Comparison of ENCODE assay signal across 8 mouse cellular contexts in the genomic region with DNA sequence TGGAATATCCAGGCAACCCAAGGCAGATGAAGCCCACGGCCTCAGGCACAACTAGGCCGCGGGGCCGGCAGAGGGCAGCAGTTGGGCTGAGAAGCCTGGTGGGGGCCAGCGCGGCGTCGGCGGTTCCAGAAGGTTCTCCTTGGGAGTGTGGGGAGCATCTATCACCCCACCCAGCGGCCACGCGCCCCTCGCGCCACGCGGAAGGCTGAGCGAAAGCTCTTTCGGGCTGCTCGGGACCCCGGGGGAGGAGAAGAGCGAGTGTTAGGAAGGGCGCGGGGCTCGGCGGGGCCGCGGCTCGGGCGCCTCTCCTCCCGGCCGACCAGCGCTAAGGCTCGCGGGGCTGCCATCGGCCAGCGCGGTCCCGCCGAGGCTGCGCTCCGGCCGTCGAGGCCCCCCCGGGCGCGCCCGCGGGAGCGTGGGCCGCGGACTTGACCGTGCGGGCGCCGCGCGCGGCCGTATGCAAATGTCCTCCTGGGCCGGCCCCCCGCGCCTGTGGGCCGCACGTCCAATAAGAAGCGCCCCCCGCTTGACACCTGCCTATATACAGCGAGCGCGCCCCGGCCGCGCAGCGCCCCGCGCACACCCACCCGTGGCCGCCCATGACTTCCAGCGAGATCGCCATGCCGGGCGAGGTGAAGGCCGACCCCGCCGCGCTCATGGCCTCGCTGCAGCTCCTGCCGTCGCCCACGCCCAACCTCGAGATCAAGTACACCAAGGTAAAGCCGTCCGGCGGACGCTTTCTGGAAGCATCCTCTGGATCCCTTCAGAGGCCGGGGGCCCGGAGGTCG. TPM values are rescaled to one million over a fixed set of nuclear protein-coding genes. Genes with fewer than 3 reads are reported as not detected.
DNase-seq lines count a peak whose midpoint lies in the region; ATAC-seq and TF ChIP-seq lines count a peak whose summit lies in the region.

Gene Aldh1a2, plus strand, starts transcription at position 542 of the 788 bp plus-strand sequence.

- peaks cover 73% of the 10 kb centered on the region for H3K27me3 ChIP-seq in heart, embryonic 15.5 days

- no peak for TF ChIP-seq POLR2A in embryonic fibroblast, embryonic 13.5 days (IDR thresholded peaks at IDR 0.05; ENCODE audit: low read depth, low read length)

- H3K36me3 ChIP-seq in heart, embryonic 15.5 days = no peaks in the 10 kb centered on the region

- peak within 1 kb of the TSS; percentile 43 for H3K9ac ChIP-seq in heart, embryonic 15.5 days

- peak; percentile 44 for TF ChIP-seq CTCF in embryonic fibroblast, embryonic 13.5 days (IDR thresholded peaks at IDR 0.05; ENCODE audit: borderline replicate concordance, insufficient read depth, low read length)

- 2% methylated on average over 80 of the region's 97 CpGs for WGBS in heart, embryonic 15.5 days

- no peaks in the 10 kb centered on the region for H3K9me3 ChIP-seq in heart, embryonic 15.5 days (replicated peaks)

- H3K4me1 ChIP-seq in embryonic fibroblast, embryonic 13.5 days (ENCODE audit: control insufficient read depth, insufficient read depth, low read length) = no peaks in the 10 kb centered on the region
- peaks cover 14% of the 10 kb centered on the region for H3K4me1 ChIP-seq in heart, embryonic 15.5 days (replicated peaks)

- ATAC-seq in heart, embryonic 15.5 days (replicated peaks; ENCODE audit: insufficient number of reproducible peaks, insufficient read depth, low FRiP score, low read depth) = peak; percentile 83

- H3K4me3 ChIP-seq in embryonic fibroblast, embryonic 13.5 days (ENCODE audit: insufficient read depth, low read length) = peak within 1 kb of the TSS; percentile 10; the same call in 1 of the 2 replicates
- H3K4me3 ChIP-seq in heart, embryonic 15.5 days = peak within 1 kb of the TSS; percentile 55

- H3K4me2 ChIP-seq in heart, embryonic 15.5 days = peak within 1 kb of the TSS; percentile 85

- no peak within 1 kb of the TSS for H3K27ac ChIP-seq in embryonic fibroblast, embryonic 13.5 days (ENCODE audit: insufficient read depth, low read length)
- no peak within 1 kb of the TSS for H3K27ac ChIP-seq in heart, embryonic 15.5 days

- DNase-seq in right cerebral cortex, postnatal 10 days (ENCODE audit: low spot score in 2 of 2) = peak; percentile 39 to 59
- no peak for DNase-seq in right cerebral cortex, adult 18-20 months
- peak; percentile 89 for DNase-seq in kidney, postnatal 10 days
- DNase-seq in lung, postnatal 25 days (ENCODE audit: low spot score) = peak; percentile 49
- peak; percentile 79 for DNase-seq in retina, embryonic 14.5 days (ENCODE audit: low spot score)
- peak; percentile 67 for DNase-seq in urinary bladder, postnatal 25 days (ENCODE audit: low spot score)

RNA-seq across cellular contexts. Expression of gene Aldh1a2, which starts in this region (rescaled TPM):
- 2.7 and 4.0 TPM in 2 replicates for polyA plus RNA-seq in embryonic fibroblast, embryonic 13.5 days (2011; ENCODE audit: insufficient read length, low read depth, missing spikeins)
- 24.3 and 32.0 TPM in 2 replicates for polyA plus RNA-seq in heart, embryonic 15.5 days (2015; fragmentation: Nextera tagmentation; extraction: Ambion mirVana)
